Mouse (Mus musculus) intestine, embryonic 15.5 days (tissue): ENCODE data around the gene Tex261. TPM values are rescaled to one million over a fixed set of nuclear protein-coding genes. Genes with fewer than 3 reads are reported as not detected.

ENCODE experiments used
- ATAC-seq: fragments of 200-750 bp; cut with Nextera tagmentation; 2 replicates; pipeline ENCODE4 v1.8.0; 2017; ENCODE audit warnings: moderate TSS enrichment, moderate library complexity
- H3K27ac ChIP-seq: fragments of 300-500 bp; sonication (generic); 2 replicates; pipeline ENCODE4 v1.5.1; 2015; ENCODE audit warnings: mild to moderate bottlenecking, inconsistent platforms
- H3K27me3 ChIP-seq: fragments of 300-500 bp; sonication (generic); replicated peaks from 2 replicates; pipeline ENCODE4 v1.6.1; 2015; ENCODE audit warnings: inconsistent platforms
- H3K36me3 ChIP-seq: fragments of 300-500 bp; sonication (generic); 2 replicates; pipeline ENCODE4 v1.6.1; 2015; ENCODE audit warnings: inconsistent platforms
- H3K4me1 ChIP-seq: fragments of 300-500 bp; sonication (generic); replicated peaks from 2 replicates; pipeline ENCODE4 v1.6.1; 2015; ENCODE audit warnings: inconsistent platforms
- H3K4me2 ChIP-seq: fragments of 300-500 bp; sonication (generic); replicated peaks from 2 replicates; pipeline ENCODE4 v1.6.1; 2015; ENCODE audit warnings: mild to moderate bottlenecking, inconsistent platforms
- H3K4me3 ChIP-seq: fragments of 300-500 bp; sonication (generic); replicated peaks from 2 replicates; pipeline ENCODE4 v1.5.1; 2015; ENCODE audit warnings: inconsistent platforms
- H3K9ac ChIP-seq: fragments of 300-500 bp; sonication (generic); 2 replicates; pipeline ENCODE4 v1.6.1; 2015; ENCODE audit warnings: inconsistent platforms
- H3K9me3 ChIP-seq: fragments of 300-500 bp; sonication (generic); 2 replicates; pipeline ENCODE4 v1.6.1; 2016; ENCODE audit warnings: inconsistent platforms
- WGBS: fragments of 180-500 bp; shearing (Covaris S2); methylation state at CpG from one replicate; pipeline ENCODE4 v1.1.7; 2015; 5-methylcytosine and 5-hydroxymethylcytosine counted together
- polyA plus RNA-seq: library from polyadenylated mRNA; unstranded; fragments of >200 nt; fragmentation: Nextera tagmentation; extraction: Ambion mirVana; gene quantifications from 2 replicates; pipeline ENCODE4 v1.2.1, GENCODE M21; 2015

Tex261 gene
- polyA plus RNA-seq, 1 experiment from 2014 or later = 84.2 TPM

DNA sequence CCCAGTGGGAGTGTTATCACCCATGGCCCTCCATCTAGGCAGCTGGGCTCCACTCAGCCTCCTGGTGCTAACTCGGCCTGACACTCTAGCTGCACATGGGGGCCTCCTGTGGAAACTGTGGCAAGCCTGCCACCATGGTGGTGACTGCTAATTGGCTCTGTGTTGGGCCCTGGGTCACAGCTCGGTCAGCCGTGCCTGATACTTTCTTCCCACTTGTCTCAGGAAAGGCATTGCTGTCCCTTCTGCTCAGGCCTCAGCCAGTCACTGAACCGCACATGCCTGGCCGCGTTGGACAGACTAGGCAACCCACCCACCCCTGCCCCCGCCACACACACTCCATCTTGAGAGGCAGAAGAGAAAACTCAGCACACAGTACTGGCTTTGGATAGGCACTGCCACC, 12.9 kb upstream of the Tex261 start:
- Histone ChIP-seq H3K27ac (no peak overlapping the region), H3K36me3 (no peaks in the 10 kb centered on the region), H3K9ac (no peak overlapping the region), H3K4me3 (no peak overlapping the region), H3K27me3 (no peaks in the 10 kb centered on the region), H3K4me1 (no peaks in the 10 kb centered on the region), H3K4me2 (no peak overlapping the region), H3K9me3 (no peaks in the 10 kb centered on the region)
- no peak for ATAC-seq
- WGBS = 78% methylated on average over 7 of the region's 7 CpGs

GRCm38 (mm10) chr6:83786426-83786825, 10.8 kb upstream of the Tex261 start:
- Histone ChIP-seq H3K9me3 (no peaks in the 10 kb centered on the region), H3K4me3 (no peak overlapping the region), H3K27me3 (no peaks in the 10 kb centered on the region), H3K9ac (no peak overlapping the region), H3K4me1 (no peaks in the 10 kb centered on the region), H3K36me3 (no peaks in the 10 kb centered on the region), H3K4me2 (no peak overlapping the region), H3K27ac (no peak overlapping the region)
- WGBS = 73% methylated on average over 3 of the region's 3 CpGs
- ATAC-seq = no peak

DNA sequence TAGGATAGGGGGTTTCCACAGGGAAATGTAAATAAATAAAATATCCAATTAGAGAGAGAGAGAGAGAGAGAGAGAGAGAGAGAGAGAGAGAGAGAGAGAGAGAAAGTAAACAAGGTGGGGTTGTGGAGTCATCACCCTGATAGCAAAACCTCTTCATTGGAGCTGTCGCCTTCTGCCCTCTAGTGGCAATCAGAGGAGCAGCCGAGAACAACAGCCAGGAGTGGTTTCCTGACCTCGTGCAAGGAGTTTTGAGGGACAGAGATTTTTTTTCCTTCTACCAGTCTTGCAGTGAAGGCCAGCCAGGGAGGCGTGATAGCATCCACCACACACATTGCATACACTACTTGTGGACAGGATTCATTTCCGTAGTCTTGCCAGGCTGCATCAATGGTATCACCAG, 3.4 kb upstream of the Tex261 start:
- ATAC-seq = no peak
- H3K4me2 ChIP-seq = no peak overlapping the region
- no peak overlapping the region for H3K9ac ChIP-seq
- whole genome bisulfite sequencing = 11% methylated on average over 5 of the region's 5 CpGs
- H3K4me3 ChIP-seq = no peak overlapping the region
- no peaks in the 10 kb centered on the region for H3K36me3 ChIP-seq
- H3K4me1 ChIP-seq = peaks cover 9% of the 10 kb centered on the region
- H3K27ac ChIP-seq = no peak overlapping the region
- H3K9me3 ChIP-seq = no peaks in the 10 kb centered on the region
- H3K27me3 ChIP-seq = no peaks in the 10 kb centered on the region

DNA sequence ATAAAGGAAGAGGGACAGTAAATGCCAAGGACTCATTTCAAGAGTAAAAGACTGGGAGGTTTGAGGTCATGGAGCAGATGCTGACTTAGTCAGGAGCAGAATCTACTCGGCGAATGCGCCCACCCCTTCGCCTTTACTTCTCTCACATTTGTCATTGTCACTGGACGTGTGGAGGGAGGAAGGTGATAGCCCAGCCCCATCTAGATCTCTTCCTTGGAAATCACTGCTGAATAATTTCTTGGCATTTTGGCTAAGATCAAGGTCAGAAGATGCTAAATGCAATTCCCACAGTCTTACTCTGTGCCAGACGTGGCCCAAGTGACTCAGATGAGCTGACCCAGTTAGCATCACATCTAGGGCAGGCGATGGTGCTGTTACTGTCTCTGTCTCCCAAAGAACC, 2.7 kb upstream of the Tex261 start:
- no peak overlapping the region for H3K4me3 ChIP-seq
- H3K4me1 ChIP-seq = peaks cover 11% of the 10 kb centered on the region
- H3K9me3 ChIP-seq = no peaks in the 10 kb centered on the region
- 86% methylated on average over 7 of the region's 7 CpGs for WGBS
- no peaks in the 10 kb centered on the region for H3K27me3 ChIP-seq
- H3K36me3 ChIP-seq = 0 out of 2 replicates have a peak, but pooled peaks cover 2% of the 10 kb centered on the region
- no peak overlapping the region for H3K4me2 ChIP-seq
- H3K9ac ChIP-seq = no peak overlapping the region
- ATAC-seq = no peak
- H3K27ac ChIP-seq = no peak overlapping the region

DNA sequence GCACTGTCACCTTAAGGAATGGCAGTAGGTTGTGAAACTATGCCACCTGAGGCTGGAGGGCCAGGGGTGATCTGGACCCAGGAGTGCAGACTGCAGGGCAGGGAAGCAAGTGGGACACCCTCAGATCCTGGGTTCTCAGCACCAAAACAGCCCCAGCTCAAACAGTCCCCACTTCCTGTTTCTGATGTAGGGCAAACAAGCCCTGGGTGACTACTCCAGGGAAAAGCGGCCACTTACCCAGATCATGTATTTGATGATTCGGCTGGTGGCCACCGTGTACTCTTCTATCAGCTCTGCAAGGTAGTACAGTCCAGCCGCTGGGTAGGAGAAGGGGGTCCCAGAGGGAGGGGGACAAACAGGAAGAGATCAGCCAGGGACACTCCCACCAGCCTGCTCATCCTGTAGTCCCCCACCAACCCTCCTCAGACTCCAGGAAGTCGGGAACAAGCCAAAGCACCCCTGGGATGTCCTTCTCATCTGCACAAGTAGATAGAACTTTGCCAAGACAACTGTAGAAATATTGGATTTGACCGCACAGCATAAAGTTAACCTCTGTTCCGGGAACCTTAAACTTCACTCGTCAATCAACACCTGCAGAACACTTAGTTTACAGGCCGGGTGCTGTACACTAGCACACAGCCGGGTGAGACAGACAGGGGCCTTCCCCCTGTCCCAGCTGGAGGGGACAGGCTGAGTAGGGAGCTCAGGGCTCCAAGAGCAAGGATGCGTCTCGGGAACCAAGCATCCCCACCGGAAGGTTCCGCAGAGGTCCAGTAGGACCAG, 641 bp downstream of the Tex261 start:
- WGBS = 1% methylated on average over 14 of the region's 14 CpGs
- peak; percentile 57 for ATAC-seq

GRCm38 (mm10) chr6:83774126-83774525, 1.5 kb downstream of the Tex261 start:
- H3K4me2 ChIP-seq = peak overlapping the region; percentile 82
- no peak for ATAC-seq
- peaks cover 6% of the 10 kb centered on the region; the same call in 1 of the 2 replicates for H3K36me3 ChIP-seq
- WGBS = 56% methylated on average over 9 of the region's 9 CpGs
- H3K27ac ChIP-seq = no peak overlapping the region
- no peaks in the 10 kb centered on the region for H3K27me3 ChIP-seq
- peak overlapping the region; percentile 93 for H3K4me3 ChIP-seq
- no peaks in the 10 kb centered on the region for H3K9me3 ChIP-seq
- H3K4me1 ChIP-seq = peaks cover 11% of the 10 kb centered on the region
- no peak overlapping the region for H3K9ac ChIP-seq

More for the DNA sequence above, 641 bp downstream of the Tex261 start:
- no peaks in the 10 kb centered on the region for H3K27me3 ChIP-seq
- H3K9ac ChIP-seq = peak overlapping the region; percentile 98
- peak overlapping the region; percentile 92 for H3K27ac ChIP-seq
- no peaks in the 10 kb centered on the region for H3K9me3 ChIP-seq
- peak overlapping the region; percentile 93 for H3K4me3 ChIP-seq
- peak overlapping the region; percentile 82 for H3K4me2 ChIP-seq
- peaks cover 11% of the 10 kb centered on the region for H3K4me1 ChIP-seq
- H3K36me3 ChIP-seq = peaks cover 6% of the 10 kb centered on the region; the same call in 1 of the 2 replicates

DNA sequence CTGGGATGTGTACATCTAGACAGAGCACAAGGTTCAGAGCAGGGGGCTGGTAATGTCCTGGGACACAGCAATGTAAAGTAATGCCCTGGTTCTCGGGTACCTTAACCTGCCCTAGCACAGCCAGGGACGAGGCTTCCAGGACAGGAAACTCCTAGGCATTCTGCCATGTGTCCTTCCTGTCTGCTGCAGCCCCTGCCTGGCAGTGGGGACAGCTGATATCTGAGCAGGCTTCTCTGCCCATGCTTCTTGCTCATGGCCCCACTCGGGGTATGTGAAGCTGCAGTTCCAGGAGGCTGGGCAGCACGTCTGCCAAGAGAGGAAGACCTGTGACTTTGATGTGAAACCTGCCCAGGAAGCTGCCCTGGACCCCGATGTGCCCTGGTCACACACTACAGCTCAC, 7.1 kb downstream of the Tex261 start:
- H3K27me3 ChIP-seq = no peaks in the 10 kb centered on the region
- no peak for ATAC-seq
- no peak overlapping the region for H3K4me3 ChIP-seq
- H3K9ac ChIP-seq = no peak overlapping the region
- no peaks in the 10 kb centered on the region for H3K9me3 ChIP-seq
- no peaks in the 10 kb centered on the region for H3K4me1 ChIP-seq
- H3K27ac ChIP-seq = no peak overlapping the region
- no peak overlapping the region for H3K4me2 ChIP-seq
- 71% methylated on average over 5 of the region's 5 CpGs for WGBS
- H3K36me3 ChIP-seq = peaks cover 4% of the 10 kb centered on the region; the same call in 1 of the 2 replicates

- no peak for ATAC-seq
- no peak overlapping the region for H3K4me3 ChIP-seq
- WGBS = 80% methylated on average over 3 of the region's 3 CpGs
Observed at GRCm38 (mm10) chr6:83766982-83767381, 8.6 kb downstream of the Tex261 start.

GRCm38 (mm10) chr6:83762880-83763431, 12.7 kb downstream of the Tex261 start:
- Histone ChIP-seq H3K9ac (peak overlapping the region; percentile 36), H3K27me3 (peaks cover 33% of the 10 kb centered on the region)

More at GRCm38 (mm10) chr6:83766982-83767381, 8.6 kb downstream of the Tex261 start:
- H3K27ac ChIP-seq = no peak overlapping the region
- no peak overlapping the region for H3K9ac ChIP-seq
- no peaks in the 10 kb centered on the region for H3K9me3 ChIP-seq
- H3K4me2 ChIP-seq = no peak overlapping the region
- H3K36me3 ChIP-seq = 0 out of 2 replicates have a peak, but pooled peaks cover 4% of the 10 kb centered on the region
- H3K4me1 ChIP-seq = peaks cover 11% of the 10 kb centered on the region; the same call in 1 of the 2 replicates
- peaks cover 12% of the 10 kb centered on the region for H3K27me3 ChIP-seq

DNA sequence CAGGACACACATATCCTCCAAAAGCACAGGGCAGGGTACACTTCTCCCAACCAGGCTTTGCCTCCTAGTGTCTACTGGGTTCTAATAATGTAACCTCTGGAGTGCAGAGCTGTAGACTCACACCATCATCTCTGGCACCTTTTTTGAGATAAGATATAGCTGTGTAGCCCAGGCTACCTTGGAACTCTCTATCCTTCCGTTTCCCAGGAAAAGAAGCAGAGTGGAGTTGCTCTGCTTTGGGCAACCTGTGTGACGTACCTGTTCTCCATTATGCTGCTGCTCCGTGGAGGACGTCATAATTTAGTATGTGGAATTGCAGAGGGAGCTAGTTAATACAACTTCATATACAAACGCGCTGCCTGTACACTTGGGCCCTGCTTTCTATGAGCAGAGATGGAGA, 13.3 kb downstream of the Tex261 start, which contains the start of gene Ankrd53:
Ankrd53 (plus strand) TSS at position 301 of the 400 bp plus-strand sequence.
- H3K4me2 ChIP-seq = peak within 1 kb of the TSS; percentile 73
- H3K4me3 ChIP-seq = peak within 1 kb of the TSS; percentile 34
- WGBS = 28% methylated on average over 6 of the region's 6 CpGs
- no peak for ATAC-seq
- peak within 1 kb of the TSS; percentile 36 for H3K9ac ChIP-seq
- no peak within 1 kb of the TSS for H3K27ac ChIP-seq
- peaks cover 39% of the 10 kb centered on the region for H3K27me3 ChIP-seq
- no peaks in the 10 kb centered on the region for H3K36me3 ChIP-seq
- H3K4me1 ChIP-seq = peaks cover 19% of the 10 kb centered on the region
- H3K9me3 ChIP-seq = no peaks in the 10 kb centered on the region

More at GRCm38 (mm10) chr6:83762880-83763431, 12.7 kb downstream of the Tex261 start:
- no peak overlapping the region for H3K27ac ChIP-seq
- H3K36me3 ChIP-seq = no peaks in the 10 kb centered on the region
- peaks cover 16% of the 10 kb centered on the region for H3K4me1 ChIP-seq
- H3K9me3 ChIP-seq = no peaks in the 10 kb centered on the region
- peak; percentile 80 for ATAC-seq
- 2% methylated on average over 35 of the region's 35 CpGs for WGBS
- H3K4me3 ChIP-seq = peak overlapping the region; percentile 34
- peak overlapping the region; percentile 73 for H3K4me2 ChIP-seq

GRCm38 (mm10) chr6:83756051-83756450, 19.6 kb downstream of the Tex261 start:
- Histone ChIP-seq H3K4me3 (no peak overlapping the region), H3K27ac (no peak overlapping the region), H3K4me1 (peaks cover 7% of the 10 kb centered on the region), H3K4me2 (no peak overlapping the region), H3K36me3 (no peaks in the 10 kb centered on the region), H3K9me3 (no peaks in the 10 kb centered on the region), H3K27me3 (peaks cover 41% of the 10 kb centered on the region), H3K9ac (no peak overlapping the region)
- WGBS = 78% methylated on average over 9 of the region's 9 CpGs
- ATAC-seq = no peak

DNA sequence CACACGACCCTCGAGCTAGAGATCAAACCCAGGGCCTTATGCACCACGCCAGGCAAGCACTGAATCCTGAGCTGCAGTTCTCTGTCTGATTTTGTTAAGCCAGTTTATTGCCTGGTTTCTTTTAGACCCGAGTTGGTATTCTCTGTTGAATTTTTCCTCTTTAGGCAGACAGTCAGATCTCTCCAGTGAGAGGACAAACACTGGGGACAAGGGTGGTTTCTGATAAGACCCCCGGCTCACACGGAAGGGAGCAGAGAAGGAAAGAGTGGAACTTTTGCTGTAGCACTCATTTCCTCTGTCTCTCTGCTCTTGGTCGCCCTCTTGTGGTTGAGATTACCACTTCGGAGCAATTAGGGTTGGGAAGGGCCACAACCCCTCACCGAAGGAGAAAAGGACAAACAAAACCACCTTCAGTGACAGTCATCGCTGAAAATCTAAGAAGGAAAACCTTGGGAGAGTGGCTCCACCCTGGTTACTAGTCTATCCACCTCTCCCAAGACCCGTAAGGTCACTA, 25.4 kb downstream of the Tex261 start:
- no peak overlapping the region for H3K9ac ChIP-seq
- no peak overlapping the region for H3K27ac ChIP-seq
- H3K27me3 ChIP-seq = peaks cover 16% of the 10 kb centered on the region
- peak; percentile 45; the same call in 1 of the 2 replicates for ATAC-seq
- H3K4me1 ChIP-seq = no peaks in the 10 kb centered on the region
- WGBS = 7% methylated on average over 11 of the region's 11 CpGs
- H3K36me3 ChIP-seq = no peaks in the 10 kb centered on the region
- 0 out of 2 replicates have a peak overlapping the region, but pooled peaks have one; percentile 31 for H3K4me2 ChIP-seq
- no peak overlapping the region for H3K4me3 ChIP-seq
- H3K9me3 ChIP-seq = no peaks in the 10 kb centered on the region
